Mouse (Mus musculus): ENCODE data around the gene Ndufaf2. TPM values are rescaled to one million over a fixed set of nuclear protein-coding genes. Genes with fewer than 3 reads are reported as not detected.

The Ndufaf2 gene
- total RNA-seq, 2 experiments from 2014 or later = 25.9 to 26.4 TPM

GRCm38 (mm10) chr13:107969961-107970391 is 188.4 kb downstream of the Ndufaf2 start:
- peak; percentile 31 to 45 for DNase-seq (ENCODE audit: low spot score in 2 of 2)

- DNase-seq (ENCODE audit: low spot score in 2 of 2) = no peak
Measured at GRCm38 (mm10) chr13:107964616-107965015, 193.8 kb downstream of the Ndufaf2 start.

GRCm38 (mm10) chr13:107963471-107963870 is 195.0 kb downstream of the Ndufaf2 start:
- DNase-seq (ENCODE audit: low spot score in 2 of 2) = no peak

GRCm38 (mm10) chr13:107962741-107963140 is 195.7 kb downstream of the Ndufaf2 start:
- no peak for DNase-seq (ENCODE audit: low spot score in 2 of 2)

GRCm38 (mm10) chr13:107961972-107962371 is 196.5 kb downstream of the Ndufaf2 start:
- DNase-seq (ENCODE audit: low spot score in 2 of 2) = no peak

GRCm38 (mm10) chr13:107961501-107961900 is 196.9 kb downstream of the Ndufaf2 start:
- no peak for DNase-seq (ENCODE audit: low spot score in 2 of 2)

GRCm38 (mm10) chr13:107960549-107960948 is 197.9 kb downstream of the Ndufaf2 start:
- no peak for DNase-seq (ENCODE audit: low spot score in 2 of 2)

GRCm38 (mm10) chr13:107959891-107960290 is 198.5 kb downstream of the Ndufaf2 start:
- DNase-seq (ENCODE audit: low spot score in 2 of 2) = no peak

GRCm38 (mm10) chr13:107956246-107956645 is 202.2 kb downstream of the Ndufaf2 start:
- DNase-seq (ENCODE audit: low spot score in 2 of 2) = no peak

- DNase-seq (ENCODE audit: low spot score in 2 of 2) = no peak
Measured at GRCm38 (mm10) chr13:107955327-107956110, 202.9 kb downstream of the Ndufaf2 start.

- no peak for DNase-seq (ENCODE audit: low spot score in 2 of 2)
Measured at GRCm38 (mm10) chr13:107954445-107955261, 203.8 kb downstream of the Ndufaf2 start.

GRCm38 (mm10) chr13:107954100-107954444 is 204.4 kb downstream of the Ndufaf2 start:
- no peak for DNase-seq (ENCODE audit: low spot score in 2 of 2)

Other genes with a start within 250 kb of the Ndufaf2 start
- 10 to 100 TPM; 41.5 to 50.8 TPM for gene Smim15, start 114.2 kb downstream of the Ndufaf2 start, total RNA-seq (2021)
- 10 to 100 TPM; 28.0 to 30.0 TPM for gene Ercc8, start 108 bp upstream of the Ndufaf2 start, total RNA-seq (2021)
- gene Elovl7, start 55.8 kb upstream of the Ndufaf2 start, total RNA-seq (2021) = 1 to 10 TPM; 5.0 to 6.5 TPM
- gene Depdc1b, start 157.7 kb upstream of the Ndufaf2 start, total RNA-seq (2021) = 1 to 10 TPM; 1.3 to 1.4 TPM